Mouse (Mus musculus) intestine, embryonic 14.5 days (tissue): ENCODE measurements at regions not wholly inside any gene's neighbourhood (a gene's known extent, or its start where the extent isn't known, plus 50 kb on each side); places are given as distances from the start of the nearest gene placed in this dataset.

Experiments used
- ATAC-seq: fragments of 200-750 bp; cut with Nextera tagmentation; replicated peaks from 2 replicates; pipeline ENCODE4 v1.8.0; 2017; ENCODE audit warnings: low read depth, moderate number of reproducible peaks, moderate TSS enrichment, moderate library complexity; ENCODE audit not compliant: low FRiP score, low TSS enrichment
- DNase-seq: peaks from one replicate; pipeline ENCODE4 v3.0.0-alpha.2; 2018; ENCODE audit warnings: low spot score
- H3K27ac ChIP-seq: fragments of 300-500 bp; sonication (generic); 2 replicates; pipeline ENCODE4 v1.5.1; 2014; ENCODE audit warnings: low read depth, mild to moderate bottlenecking, control low read depth
- H3K27me3 ChIP-seq: fragments of 300-500 bp; sonication (generic); replicated peaks from 2 replicates; pipeline ENCODE4 v1.6.1; 2014; ENCODE audit warnings: low read length, control low read depth; ENCODE audit not compliant: control insufficient read depth, insufficient read depth
- H3K36me3 ChIP-seq: fragments of 300-500 bp; sonication (generic); 2 replicates; pipeline ENCODE4 v1.6.1; 2014; ENCODE audit warnings: low read length, control low read depth; ENCODE audit not compliant: control insufficient read depth, insufficient read depth
- H3K4me1 ChIP-seq: fragments of 300-500 bp; sonication (generic); replicated peaks from 2 replicates; pipeline ENCODE4 v1.6.1; 2014; ENCODE audit warnings: low read length, control low read depth, mixed read lengths; ENCODE audit not compliant: control insufficient read depth, insufficient read depth
- H3K4me2 ChIP-seq: fragments of 300-500 bp; sonication (generic); 2 replicates; pipeline ENCODE4 v1.6.1; 2014; ENCODE audit warnings: low read length
- H3K4me3 ChIP-seq: fragments of 300-500 bp; sonication (generic); 2 replicates; pipeline ENCODE4 v1.5.1; 2014; ENCODE audit warnings: low read depth, low read length, control low read depth, mixed read lengths
- H3K9ac ChIP-seq: fragments of 300-500 bp; sonication (generic); 2 replicates; pipeline ENCODE4 v1.6.1; 2014; ENCODE audit warnings: mild to moderate bottlenecking, low read length
- H3K9me3 ChIP-seq: fragments of 300-500 bp; sonication (generic); 2 replicates; pipeline ENCODE4 v1.6.1; 2016; ENCODE audit warnings: low read length, control low read depth; ENCODE audit not compliant: control insufficient read depth
- WGBS: fragments of 180-500 bp; shearing (Covaris S2); extraction: QIAGEN DNeasy Blood & Tissue Kit; methylation state at CpG from one replicate; pipeline ENCODE4 v1.1.7; 2014; 5-methylcytosine and 5-hydroxymethylcytosine counted together

DNA sequence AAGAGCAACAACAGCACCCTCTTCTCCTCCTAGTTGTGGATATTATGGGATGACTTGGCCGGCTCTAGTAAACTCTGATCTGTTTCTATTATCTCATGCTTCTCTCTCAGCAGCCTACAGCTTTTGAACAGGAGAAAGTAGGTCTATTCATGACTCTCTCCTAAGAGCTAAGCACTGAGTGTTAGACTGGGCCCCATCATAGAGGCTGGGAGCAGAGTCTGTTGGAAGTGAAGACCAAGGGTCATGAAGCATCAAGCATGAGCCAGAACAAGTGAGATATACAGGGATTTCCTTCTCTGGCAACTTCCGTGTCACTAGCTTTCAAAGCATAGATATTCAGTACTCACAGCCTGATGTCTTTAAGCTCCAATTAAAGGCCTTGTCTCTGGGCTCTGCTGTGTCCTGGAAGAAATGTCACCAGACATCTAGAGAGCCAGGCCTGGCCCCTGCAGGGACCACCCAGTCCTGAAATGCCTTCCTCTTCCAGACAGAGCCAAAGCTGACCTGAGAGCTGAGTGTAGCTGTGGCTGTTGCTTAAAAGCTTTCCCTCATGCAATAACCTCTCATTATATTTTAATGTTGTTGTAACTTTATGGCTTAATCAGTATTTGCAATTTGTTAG lies 386.4 kb upstream of the Zfp703 start:
- no peaks in the 10 kb centered on the region for H3K9me3 ChIP-seq
- H3K4me3 ChIP-seq, result no peak overlapping the region
- H3K36me3 ChIP-seq, result no peaks in the 10 kb centered on the region
- 0 out of 2 replicates have a peak, but pooled peaks cover 5% of the 10 kb centered on the region for H3K27me3 ChIP-seq
- no peak for ATAC-seq
- H3K9ac ChIP-seq, result no peak overlapping the region
- 94% methylated on average over 2 of the region's 2 CpGs for WGBS
- peaks cover 7% of the 10 kb centered on the region for H3K4me1 ChIP-seq
- H3K27ac ChIP-seq, result no peak overlapping the region
- DNase-seq, result no peak
- H3K4me2 ChIP-seq, result no peak overlapping the region

DNA sequence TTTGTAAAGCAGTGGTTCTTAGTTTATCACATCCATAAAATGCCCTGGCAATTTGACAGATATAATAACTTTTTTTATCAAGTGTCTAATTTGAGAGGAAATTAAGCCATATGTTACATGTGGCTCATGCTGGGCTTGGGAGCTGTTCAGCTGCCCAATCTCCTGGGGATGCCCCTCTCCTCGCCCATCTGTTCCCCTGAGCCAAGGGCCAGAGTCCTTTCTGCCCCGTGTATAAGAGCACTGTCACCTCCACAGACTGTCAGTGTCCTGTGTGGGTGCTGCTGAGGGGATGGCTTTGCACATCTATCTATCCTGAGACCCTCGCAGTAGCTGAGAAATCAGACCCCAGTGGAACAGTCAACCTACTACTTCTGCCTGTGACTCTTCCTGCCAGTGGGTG lies 385.9 kb upstream of the Zfp703 start:
- DNase-seq, result no peak
- no peaks in the 10 kb centered on the region for H3K36me3 ChIP-seq
- H3K27me3 ChIP-seq, result 0 out of 2 replicates have a peak, but pooled peaks cover 5% of the 10 kb centered on the region
- H3K4me2 ChIP-seq, result no peak overlapping the region
- no peaks in the 10 kb centered on the region for H3K9me3 ChIP-seq
- ATAC-seq, result no peak
- 82% methylated on average over 3 of the region's 3 CpGs for WGBS
- H3K4me3 ChIP-seq, result no peak overlapping the region
- H3K9ac ChIP-seq, result no peak overlapping the region
- H3K4me1 ChIP-seq, result peaks cover 7% of the 10 kb centered on the region
- no peak overlapping the region for H3K27ac ChIP-seq

DNA sequence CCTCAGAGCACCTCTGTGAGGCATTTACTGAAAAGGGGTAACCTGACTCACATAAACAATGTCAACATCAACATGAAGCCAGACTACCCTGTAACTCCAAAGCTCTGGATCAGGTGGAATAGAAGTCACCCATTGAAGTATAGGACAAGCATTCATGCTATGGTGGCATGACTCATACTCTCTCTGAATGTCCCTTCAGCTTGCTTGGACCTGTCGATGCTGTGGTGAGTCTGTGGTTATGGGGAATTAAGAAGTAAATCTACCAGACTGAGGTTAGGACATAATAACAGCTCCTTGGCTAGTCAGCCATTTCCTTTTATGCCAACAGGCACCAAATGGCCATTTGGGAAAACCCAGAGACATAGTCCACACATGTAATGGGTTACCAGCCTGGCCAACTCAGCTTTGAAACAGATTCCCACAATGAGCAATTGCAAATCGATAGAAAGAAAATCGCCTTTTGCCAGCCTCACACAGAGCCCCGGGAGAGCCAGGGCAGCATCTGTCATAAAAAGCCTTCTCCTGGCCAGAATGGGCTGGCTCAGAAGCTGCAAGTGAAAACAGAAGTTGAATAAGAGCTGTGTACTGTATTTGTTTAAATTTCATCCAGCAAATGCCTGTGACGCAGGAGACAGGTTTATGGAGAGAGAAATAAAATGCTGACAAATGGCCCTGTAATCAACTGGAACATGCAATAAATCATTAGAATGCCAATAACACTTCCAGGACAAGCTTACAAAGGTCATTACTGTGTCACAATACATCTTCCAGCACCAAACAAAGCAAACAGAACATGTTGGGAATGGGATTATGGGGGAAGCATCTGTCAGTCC lies 383.4 kb upstream of the Zfp703 start:
- H3K27ac ChIP-seq, result no peak overlapping the region
- DNase-seq, result peak; percentile 54

DNA sequence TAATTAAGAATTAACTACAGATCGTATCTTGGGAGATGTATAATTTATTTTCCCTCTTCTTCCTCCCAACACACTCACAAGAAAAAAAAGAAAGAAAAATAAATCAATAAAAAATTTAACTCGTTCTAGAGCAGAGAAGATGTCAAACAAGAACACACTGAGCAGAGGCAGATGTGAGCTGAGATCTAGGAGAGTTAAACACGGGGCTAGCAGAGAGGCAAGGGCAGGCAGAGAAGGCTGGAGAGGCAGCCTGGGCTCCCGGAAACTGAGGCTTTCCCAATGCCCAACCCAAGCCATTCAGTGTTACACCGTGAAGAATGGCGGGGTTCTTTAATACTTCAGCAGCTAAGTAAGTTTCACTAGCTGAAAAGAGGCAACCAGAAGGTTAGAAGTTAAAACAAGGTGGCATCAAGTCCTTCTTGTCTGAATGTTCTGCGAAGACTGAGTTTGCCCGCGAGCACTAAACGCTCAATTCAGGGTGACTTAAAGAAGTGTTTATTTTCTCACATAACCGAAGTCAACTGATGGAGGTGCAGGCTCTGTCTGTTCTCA lies 382.7 kb upstream of the Zfp703 start:
- H3K27me3 ChIP-seq, result 0 out of 2 replicates have a peak, but pooled peaks cover 4% of the 10 kb centered on the region
- no peak overlapping the region for H3K4me3 ChIP-seq
- DNase-seq, result peak; percentile 53
- no peak overlapping the region for H3K4me2 ChIP-seq
- no peak overlapping the region for H3K9ac ChIP-seq
- H3K4me1 ChIP-seq, result peaks cover 7% of the 10 kb centered on the region
- H3K9me3 ChIP-seq, result no peaks in the 10 kb centered on the region
- WGBS, result 25% methylated on average over 11 of the region's 11 CpGs
- no peak overlapping the region for H3K27ac ChIP-seq
- no peaks in the 10 kb centered on the region for H3K36me3 ChIP-seq
- peak; percentile 44; the same call in 1 of the 2 replicates for ATAC-seq

More for the DNA sequence above, 383.4 kb upstream of the Zfp703 start:
- no peaks in the 10 kb centered on the region for H3K36me3 ChIP-seq
- H3K9ac ChIP-seq, result no peak overlapping the region
- WGBS, result 21% methylated on average over 5 of the region's 5 CpGs
- peaks cover 7% of the 10 kb centered on the region for H3K4me1 ChIP-seq
- H3K27me3 ChIP-seq, result 0 out of 2 replicates have a peak, but pooled peaks cover 3% of the 10 kb centered on the region
- H3K4me3 ChIP-seq, result no peak overlapping the region
- no peaks in the 10 kb centered on the region for H3K9me3 ChIP-seq
- no peak overlapping the region for H3K4me2 ChIP-seq
- ATAC-seq, result peak; percentile 69

DNA sequence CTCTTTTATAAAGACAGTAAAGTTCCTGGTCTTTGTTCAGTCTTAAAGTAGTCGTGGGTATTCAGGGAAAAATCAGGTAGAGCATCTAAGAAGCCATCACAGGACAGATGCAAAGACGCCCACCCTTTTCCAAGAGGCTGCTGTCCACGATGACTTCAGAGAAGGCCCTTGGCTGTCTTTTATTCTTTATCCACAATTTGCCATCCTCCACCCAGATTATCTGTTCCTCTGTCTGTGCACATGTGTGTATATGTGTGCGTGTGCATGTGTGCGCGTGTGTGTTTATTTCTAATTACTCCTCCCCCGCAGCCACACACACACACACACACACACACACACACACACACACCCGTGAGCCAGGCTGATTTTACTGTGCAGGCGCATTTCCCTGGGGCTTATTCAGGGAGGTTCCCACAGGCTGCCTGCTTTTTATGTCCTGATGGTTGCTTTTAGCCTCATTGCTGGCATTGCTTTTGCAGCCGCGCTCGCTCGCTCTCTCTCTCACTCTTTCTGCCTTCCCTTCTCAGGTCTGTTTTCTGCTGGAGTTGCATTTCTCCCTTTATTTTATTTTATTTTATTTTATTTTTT lies 381.6 kb upstream of the Zfp703 start:
- Histone ChIP-seq H3K4me2 (no peak overlapping the region), H3K27me3 (0 out of 2 replicates have a peak, but pooled peaks cover 4% of the 10 kb centered on the region), H3K9ac (no peak overlapping the region), H3K4me1 (peaks cover 7% of the 10 kb centered on the region), H3K27ac (no peak overlapping the region), H3K36me3 (no peaks in the 10 kb centered on the region), H3K4me3 (no peak overlapping the region), H3K9me3 (no peaks in the 10 kb centered on the region)
- ATAC-seq (no peak), DNase-seq (peak; percentile 51)
- WGBS, result 62% methylated on average over 13 of the region's 13 CpGs

DNA sequence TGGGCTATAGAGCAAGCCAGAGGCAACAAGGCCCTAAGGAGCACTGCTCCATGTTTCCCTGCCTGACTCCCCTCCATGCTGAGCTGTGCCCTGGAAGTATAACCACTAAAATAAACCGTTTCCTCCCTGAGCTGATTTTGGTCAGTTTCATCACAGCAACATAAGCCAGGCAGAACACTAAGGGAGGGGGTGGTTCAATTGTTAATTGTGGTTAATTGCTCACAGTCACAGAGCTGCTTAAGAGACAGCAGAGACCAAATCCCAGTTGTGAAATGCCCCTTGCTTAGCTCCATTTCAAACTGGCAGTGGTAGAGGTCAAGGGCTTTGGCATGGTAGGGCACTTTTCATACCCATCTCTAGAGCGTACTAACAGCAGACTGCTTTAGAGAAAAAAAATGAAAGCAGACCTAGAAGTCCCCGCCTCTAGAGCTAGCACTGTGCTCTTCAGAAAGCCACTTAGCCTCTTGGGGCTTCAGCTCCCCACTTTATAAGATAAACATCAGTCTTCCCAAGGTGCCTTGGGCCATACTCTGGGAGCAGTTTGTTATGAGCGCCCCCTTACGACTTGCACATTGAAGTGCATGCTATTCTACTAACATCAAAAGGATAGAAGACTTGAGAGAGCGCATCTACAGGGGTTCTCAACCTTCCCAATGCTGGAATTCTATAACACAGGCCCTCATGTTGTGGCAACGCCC lies 380.3 kb upstream of the Zfp703 start:
- Histone ChIP-seq H3K4me3 (no peak overlapping the region), H3K4me2 (no peak overlapping the region), H3K27me3 (0 out of 2 replicates have a peak, but pooled peaks cover 4% of the 10 kb centered on the region), H3K4me1 (peaks cover 7% of the 10 kb centered on the region), H3K27ac (no peak overlapping the region), H3K9me3 (no peaks in the 10 kb centered on the region), H3K36me3 (no peaks in the 10 kb centered on the region), H3K9ac (no peak overlapping the region)
- 64% methylated on average over 7 of the region's 7 CpGs for WGBS
- peak; percentile 50 for DNase-seq
- ATAC-seq, result no peak

DNA sequence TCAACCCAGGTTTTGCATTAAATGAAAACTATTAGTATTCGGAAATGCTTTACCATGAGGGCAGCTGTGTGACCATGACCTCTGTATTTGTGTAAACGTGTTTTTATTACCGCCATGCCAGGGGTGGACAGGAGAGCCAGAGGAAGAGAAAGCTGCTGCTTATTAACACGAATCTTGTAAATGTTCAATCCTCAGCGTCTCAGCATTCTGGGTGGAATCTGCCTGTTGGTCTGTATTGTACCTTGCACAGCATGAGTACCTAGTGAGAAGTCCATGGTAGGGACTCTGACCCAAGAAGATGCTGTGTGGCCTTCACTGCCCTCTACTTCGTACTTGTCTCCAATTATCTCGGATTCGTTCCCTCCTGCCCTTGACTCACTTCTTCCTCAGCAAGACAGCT lies 378.6 kb upstream of the Zfp703 start:
- no peak overlapping the region for H3K4me3 ChIP-seq
- peaks cover 4% of the 10 kb centered on the region for H3K4me1 ChIP-seq
- DNase-seq, result peak; percentile 45
- 87% methylated on average over 8 of the region's 8 CpGs for WGBS
- no peaks in the 10 kb centered on the region for H3K36me3 ChIP-seq
- H3K27ac ChIP-seq, result no peak overlapping the region
- 0 out of 2 replicates have a peak, but pooled peaks cover 4% of the 10 kb centered on the region for H3K27me3 ChIP-seq
- no peak for ATAC-seq
- H3K9me3 ChIP-seq, result no peaks in the 10 kb centered on the region
- no peak overlapping the region for H3K9ac ChIP-seq
- no peak overlapping the region for H3K4me2 ChIP-seq

DNA sequence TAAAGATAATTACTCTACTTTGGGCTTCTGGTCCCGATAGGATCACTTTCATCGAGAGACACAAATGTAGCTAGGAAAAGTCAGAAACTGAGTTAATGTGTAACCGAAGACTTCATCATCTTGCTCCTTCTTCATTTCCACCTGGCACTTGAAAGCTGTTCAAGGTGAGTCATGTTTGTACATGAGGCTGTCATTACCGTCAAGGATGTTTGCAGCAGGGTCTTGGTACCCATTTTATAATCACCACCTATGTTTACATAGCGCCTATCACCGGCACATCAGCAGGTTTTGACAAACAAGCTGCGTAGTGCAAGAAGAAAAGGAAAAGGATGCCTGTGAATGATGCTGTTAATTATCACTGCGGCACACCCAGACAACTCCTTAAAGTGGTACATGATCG lies 377.0 kb upstream of the Zfp703 start:
- 78% methylated on average over 9 of the region's 9 CpGs for WGBS
- 0 out of 2 replicates have a peak, but pooled peaks have one; percentile 58 for ATAC-seq
- no peaks in the 10 kb centered on the region for H3K9me3 ChIP-seq
- H3K27me3 ChIP-seq, result 0 out of 2 replicates have a peak, but pooled peaks cover 4% of the 10 kb centered on the region
- DNase-seq, result peak; percentile 38
- no peak overlapping the region for H3K4me3 ChIP-seq
- no peak overlapping the region for H3K4me2 ChIP-seq
- H3K36me3 ChIP-seq, result no peaks in the 10 kb centered on the region
- H3K9ac ChIP-seq, result no peak overlapping the region
- no peak overlapping the region for H3K27ac ChIP-seq
- no peaks in the 10 kb centered on the region; the same call in 1 of the 2 replicates for H3K4me1 ChIP-seq
